Mouse (Mus musculus) hindbrain, embryonic 15.5 days (tissue): Measurements from ENCODE around the gene Olfr279. TPM values are rescaled to one million over a fixed set of nuclear protein-coding genes. Genes with fewer than 3 reads are reported as not detected.
A peak's percentile ranks its signal among the peaks of the same experiment; 100 is the strongest.

Source experiments
- ATAC-seq: fragments of 200-750 bp; cut with Nextera tagmentation; 2 replicates; pipeline ENCODE4 v1.8.0; 2017; ENCODE audit warnings: low read depth, moderate number of reproducible peaks, moderate TSS enrichment; ENCODE audit not compliant: low FRiP score
- H3K27ac ChIP-seq: fragments of 300-500 bp; sonication (generic); replicated peaks from 2 replicates; pipeline ENCODE4 v1.5.1; 2015; ENCODE audit warnings: mild to moderate bottlenecking, inconsistent platforms
- H3K27me3 ChIP-seq: fragments of 300-500 bp; sonication (generic); 2 replicates; pipeline ENCODE4 v1.6.1; 2015; ENCODE audit warnings: control low read depth, inconsistent platforms
- H3K36me3 ChIP-seq: fragments of 300-500 bp; sonication (generic); 2 replicates; pipeline ENCODE4 v1.6.1; 2015; ENCODE audit warnings: control low read depth, inconsistent platforms
- H3K4me1 ChIP-seq: fragments of 300-500 bp; sonication (generic); replicated peaks from 2 replicates; pipeline ENCODE4 v1.6.1; 2015; ENCODE audit warnings: control low read depth, inconsistent platforms
- H3K4me2 ChIP-seq: fragments of 300-500 bp; sonication (generic); 2 replicates; pipeline ENCODE4 v1.6.1; 2015; ENCODE audit warnings: moderate library complexity, mild to moderate bottlenecking, inconsistent platforms
- H3K4me3 ChIP-seq: fragments of 300-500 bp; sonication (generic); 2 replicates; pipeline ENCODE4 v1.5.1; 2015; ENCODE audit warnings: mild to moderate bottlenecking, inconsistent platforms
- H3K9ac ChIP-seq: fragments of 300-500 bp; sonication (generic); 2 replicates; pipeline ENCODE4 v1.6.1; 2015; ENCODE audit warnings: inconsistent platforms
- H3K9me3 ChIP-seq: fragments of 300-500 bp; sonication (generic); 2 replicates; pipeline ENCODE4 v1.6.1; 2016; ENCODE audit warnings: control low read depth, inconsistent platforms
- WGBS: fragments of 180-500 bp; shearing (Covaris S2); methylation state at CpG from one replicate; pipeline ENCODE4 v1.1.7; 2015; 5-methylcytosine and 5-hydroxymethylcytosine counted together
- polyA plus RNA-seq: library from polyadenylated mRNA; unstranded; fragments of >200 nt; fragmentation: Nextera tagmentation; extraction: Ambion mirVana; gene quantifications from 2 replicates; pipeline ENCODE4 v1.2.1, GENCODE M21; 2015

Olfr279 gene
- polyA plus RNA-seq, 1 experiment from 2014 or later, result not detected

- Histone ChIP-seq H3K4me3 (no peak overlapping the region), H3K27me3 (no peaks in the 10 kb centered on the region), H3K9ac (no peak overlapping the region), H3K27ac (no peak overlapping the region), H3K9me3 (no peaks in the 10 kb centered on the region), H3K36me3 (no peaks in the 10 kb centered on the region), H3K4me1 (no peaks in the 10 kb centered on the region), H3K4me2 (no peak overlapping the region)
- WGBS, result 98% methylated on average over 8 of the region's 8 CpGs
- ATAC-seq, result no peak
Observed at GRCm38 (mm10) chr15:98486433-98487021, 5.7 kb upstream of the Olfr279 start.

GRCm38 (mm10) chr15:98491332-98491731 is 870 bp upstream of the Olfr279 start:
- Histone ChIP-seq H3K27ac (no peak overlapping the region), H3K36me3 (no peaks in the 10 kb centered on the region), H3K4me1 (no peaks in the 10 kb centered on the region), H3K9ac (no peak overlapping the region), H3K9me3 (no peaks in the 10 kb centered on the region), H3K4me2 (no peak overlapping the region), H3K27me3 (no peaks in the 10 kb centered on the region), H3K4me3 (no peak overlapping the region)
- WGBS, result 91% methylated on average over 2 of the region's 2 CpGs
- no peak for ATAC-seq

- Histone ChIP-seq H3K27me3 (no peaks in the 10 kb centered on the region), H3K36me3 (no peaks in the 10 kb centered on the region), H3K9me3 (no peaks in the 10 kb centered on the region), H3K27ac (no peak overlapping the region), H3K4me1 (no peaks in the 10 kb centered on the region), H3K9ac (no peak overlapping the region), H3K4me3 (no peak overlapping the region), H3K4me2 (no peak overlapping the region)
- no peak for ATAC-seq
- whole genome bisulfite sequencing, result 84% methylated on average over 17 of the region's 17 CpGs
Observed at GRCm38 (mm10) chr15:98497631-98498030, 5.4 kb downstream of the Olfr279 start.

GRCm38 (mm10) chr15:98503317-98503716 is 11.1 kb downstream of the Olfr279 start:
- H3K9me3 ChIP-seq, result no peaks in the 10 kb centered on the region
- H3K9ac ChIP-seq, result no peak overlapping the region
- no peak for ATAC-seq
- H3K4me1 ChIP-seq, result 0 out of 2 replicates have a peak, but pooled peaks cover 5% of the 10 kb centered on the region
- H3K36me3 ChIP-seq, result no peaks in the 10 kb centered on the region
- no peak overlapping the region for H3K27ac ChIP-seq
- no peak overlapping the region for H3K4me3 ChIP-seq
- no peaks in the 10 kb centered on the region for H3K27me3 ChIP-seq
- no peak overlapping the region for H3K4me2 ChIP-seq
- WGBS, result 87% methylated on average over 3 of the region's 3 CpGs

GRCm38 (mm10) chr15:98504514-98504913 is 12.3 kb downstream of the Olfr279 start:
- H3K9me3 ChIP-seq, result no peaks in the 10 kb centered on the region
- H3K4me3 ChIP-seq, result no peak overlapping the region
- 0 out of 2 replicates have a peak, but pooled peaks cover 5% of the 10 kb centered on the region for H3K4me1 ChIP-seq
- no peaks in the 10 kb centered on the region for H3K27me3 ChIP-seq
- H3K9ac ChIP-seq, result no peak overlapping the region
- no peak overlapping the region for H3K27ac ChIP-seq
- H3K36me3 ChIP-seq, result no peaks in the 10 kb centered on the region
- H3K4me2 ChIP-seq, result 0 out of 2 replicates have a peak overlapping the region, but pooled peaks have one; percentile 10
- no peak for ATAC-seq
- WGBS, result 15% methylated on average over 18 of the region's 18 CpGs

GRCm38 (mm10) chr15:98506253-98506957 is 14.2 kb downstream of the Olfr279 start:
- H3K9me3 ChIP-seq, result no peaks in the 10 kb centered on the region
- no peak overlapping the region for H3K9ac ChIP-seq
- WGBS, result 81% methylated on average over 9 of the region's 9 CpGs
- H3K4me2 ChIP-seq, result no peak overlapping the region
- H3K27me3 ChIP-seq, result no peaks in the 10 kb centered on the region
- no peak for ATAC-seq
- H3K4me1 ChIP-seq, result peaks cover 15% of the 10 kb centered on the region
- no peak overlapping the region for H3K27ac ChIP-seq
- no peak overlapping the region for H3K4me3 ChIP-seq
- H3K36me3 ChIP-seq, result no peaks in the 10 kb centered on the region

- Histone ChIP-seq H3K9me3 (no peaks in the 10 kb centered on the region), H3K27me3 (no peaks in the 10 kb centered on the region), H3K36me3 (no peaks in the 10 kb centered on the region), H3K4me3 (no peak overlapping the region), H3K27ac (no peak overlapping the region), H3K4me1 (peaks cover 16% of the 10 kb centered on the region), H3K4me2 (no peak overlapping the region), H3K9ac (no peak overlapping the region)
- no peak for ATAC-seq
- WGBS, result 94% methylated on average over 6 of the region's 6 CpGs
Observed at GRCm38 (mm10) chr15:98507321-98507720, 15.1 kb downstream of the Olfr279 start.

- H3K27ac ChIP-seq, result no peak overlapping the region
- peaks cover 16% of the 10 kb centered on the region for H3K4me1 ChIP-seq
- H3K4me2 ChIP-seq, result no peak overlapping the region
- WGBS, result 78% methylated on average over 2 of the region's 2 CpGs
- H3K27me3 ChIP-seq, result no peaks in the 10 kb centered on the region
- no peak overlapping the region for H3K9ac ChIP-seq
- H3K4me3 ChIP-seq, result no peak overlapping the region
- ATAC-seq, result no peak
- H3K9me3 ChIP-seq, result no peaks in the 10 kb centered on the region
- H3K36me3 ChIP-seq, result no peaks in the 10 kb centered on the region
Observed at GRCm38 (mm10) chr15:98509387-98509786, 17.2 kb downstream of the Olfr279 start.

- no peaks in the 10 kb centered on the region for H3K27me3 ChIP-seq
- H3K4me1 ChIP-seq, result peaks cover 12% of the 10 kb centered on the region
- peak overlapping the region; percentile 21 for H3K4me3 ChIP-seq
- H3K36me3 ChIP-seq, result no peaks in the 10 kb centered on the region
- H3K9me3 ChIP-seq, result no peaks in the 10 kb centered on the region
- H3K9ac ChIP-seq, result no peak overlapping the region
- WGBS, result 24% methylated on average over 25 of the region's 25 CpGs
- 0 out of 2 replicates have a peak, but pooled peaks have one; percentile 27 for ATAC-seq
- H3K27ac ChIP-seq, result no peak overlapping the region
- peak overlapping the region; percentile 61 for H3K4me2 ChIP-seq
Observed at GRCm38 (mm10) chr15:98510438-98511385, 18.5 kb downstream of the Olfr279 start.

- WGBS, result 42% methylated on average over 13 of the region's 13 CpGs
- Histone ChIP-seq H3K27ac (no peak overlapping the region), H3K36me3 (no peaks in the 10 kb centered on the region), H3K27me3 (no peaks in the 10 kb centered on the region), H3K9ac (no peak overlapping the region), H3K9me3 (no peaks in the 10 kb centered on the region), H3K4me2 (peak overlapping the region; percentile 61; the same call in 1 of the 2 replicates), H3K4me1 (peaks cover 12% of the 10 kb centered on the region), H3K4me3 (no peak overlapping the region)
- no peak for ATAC-seq
Observed at GRCm38 (mm10) chr15:98511386-98511928, 19.3 kb downstream of the Olfr279 start.

GRCm38 (mm10) chr15:98512232-98512631 is 20.0 kb downstream of the Olfr279 start:
- no peaks in the 10 kb centered on the region for H3K27me3 ChIP-seq
- peaks cover 12% of the 10 kb centered on the region for H3K4me1 ChIP-seq
- H3K4me3 ChIP-seq, result no peak overlapping the region
- no peaks in the 10 kb centered on the region for H3K36me3 ChIP-seq
- H3K9me3 ChIP-seq, result no peaks in the 10 kb centered on the region
- no peak overlapping the region for H3K9ac ChIP-seq
- H3K27ac ChIP-seq, result no peak overlapping the region
- 60% methylated on average over 8 of the region's 8 CpGs for WGBS
- no peak overlapping the region for H3K4me2 ChIP-seq
- no peak for ATAC-seq
